Mouse (Mus musculus): Measurements from ENCODE around the gene Rilp.

GRCm38 (mm10) chr11:75472469-75473081 lies 37.3 kb upstream of the Rilp start:
- TF ChIP-seq GATA1 (IDR thresholded peaks at IDR 0.05; ENCODE audit: borderline replicate concordance, low read length), result no peak
- TF ChIP-seq CTCF (IDR thresholded peaks at IDR 0.05; ENCODE audit: low read depth, low read length), result no peak
- TF ChIP-seq POLR2AphosphoS5 (IDR thresholded peaks at IDR 0.05; ENCODE audit: insufficient replicate concordance, low read depth, low read length), result no peak

All from G1E (cell line).